Mouse (Mus musculus) embryo, embryonic 11 days (tissue): ENCODE results near the gene Brpf3.

Experiments
- DNase-seq: peaks from one replicate; pipeline ENCODE4 v3.0.0-alpha.2; 2015

Brpf3 gene

DNA sequence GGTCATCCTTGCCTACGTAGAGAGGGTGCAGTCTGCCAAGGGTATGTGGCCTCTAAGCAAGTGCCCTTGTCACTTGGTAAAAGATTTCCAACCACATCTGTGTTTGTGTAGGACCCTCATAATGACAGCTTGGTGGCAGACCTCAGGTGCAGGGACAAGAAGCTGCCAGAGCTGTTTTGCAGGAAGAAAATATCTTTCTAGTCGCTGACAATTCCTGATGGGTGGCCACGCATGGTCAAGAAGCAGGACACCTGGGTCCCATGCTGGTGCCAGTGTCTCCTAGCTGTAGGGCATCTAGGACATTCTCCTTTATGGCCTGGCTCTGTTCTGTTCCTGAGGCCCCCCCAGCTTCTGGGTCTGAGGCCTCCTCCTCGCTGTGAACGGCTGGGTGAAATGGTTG is 75.4 kb downstream of the Brpf3 start:
- no peak for DNase-seq

GRCm38 (mm10) chr17:28876821-28877220 is 75.9 kb downstream of the Brpf3 start:
- DNase-seq, result peak; percentile 70

- DNase-seq, result peak; percentile 86
Measured at GRCm38 (mm10) chr17:28879931-28880391, 79.1 kb downstream of the Brpf3 start.

DNA sequence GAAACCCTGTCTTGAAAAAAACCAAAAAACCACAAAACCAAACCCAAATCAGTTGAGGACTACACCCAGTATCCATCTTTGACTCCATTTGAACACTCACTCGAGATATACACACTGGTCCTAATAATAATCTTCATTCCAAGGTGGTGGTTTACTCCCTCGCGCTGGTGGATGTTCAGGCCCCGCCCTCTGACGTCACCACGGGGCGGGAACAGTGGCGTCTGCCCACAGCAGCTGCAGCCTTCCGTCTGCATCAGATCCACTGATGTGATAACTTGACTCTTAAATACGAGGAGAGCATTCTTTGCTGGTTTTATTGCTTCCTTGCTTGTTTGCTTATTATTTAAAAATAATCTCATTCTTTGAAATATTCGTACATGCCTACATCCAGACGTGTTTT is 81.4 kb downstream of the Brpf3 start:
- peak; percentile 80 for DNase-seq

GRCm38 (mm10) chr17:28882810-28883209 is 81.9 kb downstream of the Brpf3 start:
- no peak for DNase-seq

- DNase-seq, result no peak
Measured at GRCm38 (mm10) chr17:28883941-28884516, 83.1 kb downstream of the Brpf3 start.

GRCm38 (mm10) chr17:28885231-28885630 is 84.3 kb downstream of the Brpf3 start:
- no peak for DNase-seq

DNA sequence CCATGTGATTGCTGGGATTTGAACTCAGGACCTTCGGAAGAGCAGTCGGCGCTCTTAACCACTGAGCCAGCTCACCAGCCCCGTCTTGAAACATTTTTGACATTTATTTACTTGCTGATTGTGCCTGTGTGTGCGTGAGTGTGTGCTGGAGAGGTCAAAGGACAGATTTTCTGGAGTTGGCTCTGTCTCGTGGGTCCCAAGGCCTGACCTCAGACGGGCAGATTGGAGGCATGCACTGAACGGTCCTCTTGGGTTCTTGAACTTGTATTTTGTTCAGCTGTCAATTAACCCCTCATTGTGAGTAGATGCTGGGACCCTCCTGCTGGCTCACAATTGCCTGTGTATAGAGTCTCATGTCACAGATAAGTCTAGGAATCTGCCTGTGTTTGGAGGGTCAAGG is 85.4 kb downstream of the Brpf3 start:
- DNase-seq, result no peak
